In the genomic region with DNA sequence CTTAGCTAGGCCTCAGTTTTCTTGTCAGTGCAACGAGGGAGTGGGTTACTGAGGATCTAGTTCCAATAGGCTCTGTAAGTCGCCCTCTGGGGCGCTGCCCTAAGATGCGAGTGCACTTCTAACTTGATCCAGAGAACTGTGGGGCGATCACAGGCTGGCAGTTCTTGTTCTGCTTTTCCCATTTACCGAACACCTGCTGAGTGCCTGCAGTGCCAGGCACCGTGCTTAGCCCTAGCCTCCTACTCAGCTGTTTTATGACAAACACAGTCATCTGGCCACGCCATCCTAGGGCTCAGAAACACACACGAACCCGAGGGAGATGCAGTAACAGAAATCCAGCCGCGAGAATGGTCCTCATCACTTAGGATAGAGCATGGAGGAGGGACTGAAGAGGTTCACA, we compare ENCODE assay signal across 21 mouse cellular contexts. TPM values are rescaled to one million over a fixed set of nuclear protein-coding genes. Genes with fewer than 3 reads are reported as not detected.
DNase-seq lines count a peak whose midpoint lies in the region; ATAC-seq lines count a peak whose summit lies in the region.
"Had no signal": no experiment of that assay in that cellular context is flagged by ENCODE, and none has a peak within 500 bp of the region (broad histone marks: within the 10 kb centered on the region; RNA-seq: fewer than 3 reads in every experiment).

No protein-coding gene starts in this region.

- no peak for ATAC-seq in neural tube, embryonic 11.5 days (ENCODE audit: insufficient read depth, low FRiP score, low TSS enrichment)
- no peak for ATAC-seq in embryonic facial prominence, embryonic 13.5 days (ENCODE audit: insufficient number of reproducible peaks, insufficient read depth, low FRiP score, low TSS enrichment, low read depth)
- ATAC-seq: intestine, postnatal 0 days had no signal

- peaks cover 7% of the 10 kb centered on the region; the same call in 1 of the 2 replicates for H3K4me1 ChIP-seq in heart, embryonic 10.5 days
- no peaks in the 10 kb centered on the region for H3K4me1 ChIP-seq in neural tube, embryonic 11.5 days (ENCODE audit: control insufficient read depth, insufficient read depth, low read length)
- no peaks in the 10 kb centered on the region for H3K4me1 ChIP-seq in embryonic facial prominence, embryonic 13.5 days

- no peak overlapping the region for H3K9ac ChIP-seq in neural tube, embryonic 11.5 days (ENCODE audit: low read length)
- H3K9ac ChIP-seq in embryonic facial prominence, embryonic 13.5 days, result no peak overlapping the region
- H3K9ac ChIP-seq: hindbrain, embryonic 13.5 days had no signal

- peaks cover 4% of the 10 kb centered on the region; the same call in 1 of the 2 replicates for H3K27me3 ChIP-seq in heart, embryonic 10.5 days (ENCODE audit: insufficient read depth, poor library complexity, severe bottlenecking)
- no peaks in the 10 kb centered on the region for H3K27me3 ChIP-seq in neural tube, embryonic 11.5 days (ENCODE audit: control insufficient read depth, insufficient read depth, low read length)
- no peaks in the 10 kb centered on the region for H3K27me3 ChIP-seq in embryonic facial prominence, embryonic 13.5 days
- H3K27me3 ChIP-seq: hindbrain, embryonic 13.5 days had no signal

- H3K27ac ChIP-seq in heart, embryonic 10.5 days, result no peak overlapping the region
- no peak overlapping the region for H3K27ac ChIP-seq in neural tube, embryonic 11.5 days (ENCODE audit: low read depth, low read length)
- H3K27ac ChIP-seq in embryonic facial prominence, embryonic 13.5 days, result no peak overlapping the region
- H3K27ac ChIP-seq: gastrocnemius, adult 2 months; heart, adult 2 months; hindbrain, embryonic 13.5 days; macrophage had no signal

- H3K4me2 ChIP-seq in neural tube, embryonic 11.5 days (ENCODE audit: low read depth), result peak overlapping the region; percentile 2; the same call in 1 of the 2 replicates
- peak overlapping the region; percentile 35 for H3K4me2 ChIP-seq in embryonic facial prominence, embryonic 13.5 days
- H3K4me2 ChIP-seq: hindbrain, embryonic 13.5 days had no signal

- no peaks in the 10 kb centered on the region for H3K9me3 ChIP-seq in heart, embryonic 10.5 days
- no peaks in the 10 kb centered on the region for H3K9me3 ChIP-seq in neural tube, embryonic 11.5 days (ENCODE audit: control insufficient read depth, low read length)
- no peaks in the 10 kb centered on the region for H3K9me3 ChIP-seq in embryonic facial prominence, embryonic 13.5 days
- H3K9me3 ChIP-seq: hindbrain, embryonic 13.5 days had no signal

- WGBS in heart, embryonic 10.5 days, result 33% methylated on average over 12 of the region's 12 CpGs
- WGBS in neural tube, embryonic 11.5 days, result 24% methylated on average over 12 of the region's 12 CpGs
- 25% methylated on average over 12 of the region's 12 CpGs for WGBS in embryonic facial prominence, embryonic 13.5 days

- no peak for DNase-seq in heart, embryonic 10.5 days (ENCODE audit: low spot score)
- DNase-seq in heart, postnatal 4 days, result no peak
- no peak for DNase-seq in neural tube, embryonic 11.5 days (ENCODE audit: low spot score)
- no peak for DNase-seq in neural tube, embryonic 10.5 days (ENCODE audit: extremely low spot score, low spot score)
- no peak for DNase-seq in embryo, embryonic 9.5 days (ENCODE audit: extremely low spot score)
- no peak for DNase-seq in thymus, postnatal 4 days
- DNase-seq: adrenal gland, postnatal 10 days; gastrocnemius, adult 2 months; heart, adult 2 months; kidney, postnatal 25 days; left cerebral cortex, postnatal 4 days; lung, adult 2 months; right cerebral cortex, postnatal 14 days; thymus, adult 2 months had no signal

- no peaks in the 10 kb centered on the region for H3K36me3 ChIP-seq in heart, embryonic 10.5 days
- H3K36me3 ChIP-seq in neural tube, embryonic 11.5 days (ENCODE audit: control insufficient read depth, insufficient read depth, low read length), result no peaks in the 10 kb centered on the region
- no peaks in the 10 kb centered on the region for H3K36me3 ChIP-seq in embryonic facial prominence, embryonic 13.5 days

- peak overlapping the region; percentile 27; the same call in 1 of the 2 replicates for H3K4me3 ChIP-seq in heart, embryonic 10.5 days
- H3K4me3 ChIP-seq in neural tube, embryonic 11.5 days (ENCODE audit: low read depth, low read length), result no peak overlapping the region
- H3K4me3 ChIP-seq in embryonic facial prominence, embryonic 13.5 days, result no peak overlapping the region
- H3K4me3 ChIP-seq: erythroblast, embryonic 14.5 days; gastrocnemius, adult 2 months; heart, adult 2 months; hindbrain, embryonic 13.5 days had no signal

RNA-seq across cellular contexts. Expression of gene Mmp24, which starts 17.8 kb away (rescaled TPM):
- polyA plus RNA-seq in heart, embryonic 10.5 days (2016; fragmentation: Nextera tagmentation; extraction: Ambion mirVana), result 0.06 TPM in 1 of 2 replicates, not detected in the other
- total RNA-seq in heart, postnatal 4 days (2021), result under 1 TPM; 0.07 TPM
- polyA plus RNA-seq in neural tube, embryonic 11.5 days (2014; fragmentation: Nextera tagmentation; extraction: Ambion mirVana), result 4.3 and 5.7 TPM in 2 replicates
- 0.14 and 0.32 TPM in 2 replicates for polyA plus RNA-seq in embryonic facial prominence, embryonic 13.5 days (2015; fragmentation: Nextera tagmentation; extraction: Ambion mirVana)
- total RNA-seq: gastrocnemius, adult 2 months; heart, adult 2 months; monocyte, adult 5-6 weeks had no signal
- polyA plus RNA-seq: heart, adult 2 months had no signal

RNA-seq across cellular contexts. Expression of gene BC029722, which starts 26.3 kb away (rescaled TPM):
- polyA plus RNA-seq in heart, embryonic 10.5 days (2016; fragmentation: Nextera tagmentation; extraction: Ambion mirVana), result 7.9 and 9.5 TPM in 2 replicates
- 10 to 100 TPM; 11.0 to 11.5 TPM for total RNA-seq in heart, postnatal 4 days (2021)
- polyA plus RNA-seq in neural tube, embryonic 11.5 days (2014; fragmentation: Nextera tagmentation; extraction: Ambion mirVana), result 11.1 and 12.2 TPM in 2 replicates
- 16.6 and 17.5 TPM in 2 replicates for polyA plus RNA-seq in embryonic facial prominence, embryonic 13.5 days (2015; fragmentation: Nextera tagmentation; extraction: Ambion mirVana)

RNA-seq across cellular contexts. Expression of gene Eif6, which starts 33.8 kb away (rescaled TPM):
- polyA plus RNA-seq in heart, embryonic 10.5 days (2016; fragmentation: Nextera tagmentation; extraction: Ambion mirVana), result 170 and 215 TPM in 2 replicates
- 10 to 100 TPM; 86.4 to 95.7 TPM for total RNA-seq in heart, postnatal 4 days (2021)
- polyA plus RNA-seq in neural tube, embryonic 11.5 days (2014; fragmentation: Nextera tagmentation; extraction: Ambion mirVana), result 199 TPM in 2 replicates
- polyA plus RNA-seq in embryonic facial prominence, embryonic 13.5 days (2015; fragmentation: Nextera tagmentation; extraction: Ambion mirVana), result 174 and 201 TPM in 2 replicates

RNA-seq across cellular contexts. Expression of gene Fam83c, which starts 41.8 kb away (rescaled TPM):
- 0.22 and 0.30 TPM in 2 replicates for polyA plus RNA-seq in heart, embryonic 10.5 days (2016; fragmentation: Nextera tagmentation; extraction: Ambion mirVana)
- total RNA-seq in heart, postnatal 4 days (2021), result not detected
- 0.15 and 0.27 TPM in 2 replicates for polyA plus RNA-seq in neural tube, embryonic 11.5 days (2014; fragmentation: Nextera tagmentation; extraction: Ambion mirVana)
- polyA plus RNA-seq in embryonic facial prominence, embryonic 13.5 days (2015; fragmentation: Nextera tagmentation; extraction: Ambion mirVana), result 0.98 and 1.6 TPM in 2 replicates
- total RNA-seq: adrenal gland, postnatal 10 days; gastrocnemius, adult 2 months; heart, adult 2 months; layer of hippocampus, postnatal 25 days; left cerebral cortex, postnatal 4 days; monocyte, adult 5-6 weeks had no signal
- polyA plus RNA-seq: erythroblast, embryonic 14.5 days; heart, adult 2 months; macrophage had no signal

RNA-seq across cellular contexts. Expression of gene Procr, which starts 42.0 kb away (rescaled TPM):
- 5.3 and 6.6 TPM in 2 replicates for polyA plus RNA-seq in heart, embryonic 10.5 days (2016; fragmentation: Nextera tagmentation; extraction: Ambion mirVana)
- 1 to 10 TPM; 5.6 to 8.0 TPM for total RNA-seq in heart, postnatal 4 days (2021)
- polyA plus RNA-seq in neural tube, embryonic 11.5 days (2014; fragmentation: Nextera tagmentation; extraction: Ambion mirVana), result 2.6 and 2.8 TPM in 2 replicates
- 4.9 and 7.0 TPM in 2 replicates for polyA plus RNA-seq in embryonic facial prominence, embryonic 13.5 days (2015; fragmentation: Nextera tagmentation; extraction: Ambion mirVana)
- total RNA-seq: monocyte, adult 5-6 weeks had no signal
